Mouse (Mus musculus): ENCODE measurements at regions not wholly inside any gene's neighbourhood (a gene's known extent, or its start where the extent isn't known, plus 50 kb on each side); places are given as distances from the start of the nearest gene placed in this dataset.

- TF ChIP-seq CTCF (IDR thresholded peaks at IDR 0.05; ENCODE audit: extremely low read depth, insufficient read depth, low read length) (no peak), POLR2A (IDR thresholded peaks at IDR 0.05; ENCODE audit: extremely low read depth, insufficient read depth, low read length) (no peak)
- Histone ChIP-seq H3K4me3 (ENCODE audit: insufficient read depth, low read length) (no peak overlapping the region), H3K4me1 (ENCODE audit: control insufficient read depth, insufficient read depth, low read length) (no peaks in the 10 kb centered on the region), H3K27ac (ENCODE audit: insufficient read depth, low read length) (no peak overlapping the region)
Measured at GRCm38 (mm10) chr7:83486156-83486750, 98.5 kb upstream of the Tmc3 start.

- Histone ChIP-seq H3K27ac (ENCODE audit: insufficient read depth, low read length) (no peak overlapping the region), H3K4me1 (ENCODE audit: control insufficient read depth, insufficient read depth, low read length) (no peaks in the 10 kb centered on the region), H3K4me3 (ENCODE audit: insufficient read depth, low read length) (no peak overlapping the region)
- TF ChIP-seq CTCF (IDR thresholded peaks at IDR 0.05; ENCODE audit: extremely low read depth, insufficient read depth, low read length) (peak; percentile 67), POLR2A (IDR thresholded peaks at IDR 0.05; ENCODE audit: extremely low read depth, insufficient read depth, low read length) (no peak)
Measured at GRCm38 (mm10) chr7:83489790-83490189, 94.9 kb upstream of the Tmc3 start.

DNA sequence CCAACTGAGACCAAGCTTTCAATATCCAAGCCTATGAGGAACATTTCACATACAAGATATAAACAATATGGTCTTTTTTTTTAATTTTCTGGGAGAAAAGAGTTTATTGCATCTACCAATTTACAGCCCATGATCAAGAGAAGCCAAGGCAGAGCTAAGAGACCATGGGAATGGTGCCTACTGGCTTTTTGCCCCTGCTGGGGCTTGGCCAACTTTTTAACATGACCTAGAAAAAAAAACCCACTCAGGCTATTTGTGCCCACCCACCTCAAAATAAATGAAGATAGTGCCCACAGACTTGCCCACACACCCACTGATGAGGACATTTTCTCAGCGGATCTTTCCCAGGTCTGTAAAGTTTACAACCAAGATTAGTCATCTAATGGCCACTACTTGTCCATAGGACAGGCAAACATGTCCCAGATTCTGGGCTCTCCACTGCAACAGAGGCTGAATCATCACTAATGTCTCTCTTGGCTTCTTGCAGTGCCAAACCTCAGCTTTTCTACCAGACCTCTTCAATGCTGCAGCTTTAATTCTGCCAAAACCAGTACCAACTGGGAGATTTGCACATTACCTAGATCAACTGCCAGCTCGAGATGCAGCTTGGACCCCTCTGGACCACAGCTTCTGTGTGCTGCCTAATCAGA is 79.6 kb upstream of the Tmc3 start:
- H3K27ac ChIP-seq (ENCODE audit: insufficient read depth, low read length), result no peak overlapping the region
- H3K4me1 ChIP-seq (ENCODE audit: control insufficient read depth, insufficient read depth, low read length), result no peaks in the 10 kb centered on the region
- no peak for TF ChIP-seq POLR2A (IDR thresholded peaks at IDR 0.05; ENCODE audit: extremely low read depth, insufficient read depth, low read length)
- no peak for TF ChIP-seq CTCF (IDR thresholded peaks at IDR 0.05; ENCODE audit: extremely low read depth, insufficient read depth, low read length)
- no peak overlapping the region for H3K4me3 ChIP-seq (ENCODE audit: insufficient read depth, low read length)

DNA sequence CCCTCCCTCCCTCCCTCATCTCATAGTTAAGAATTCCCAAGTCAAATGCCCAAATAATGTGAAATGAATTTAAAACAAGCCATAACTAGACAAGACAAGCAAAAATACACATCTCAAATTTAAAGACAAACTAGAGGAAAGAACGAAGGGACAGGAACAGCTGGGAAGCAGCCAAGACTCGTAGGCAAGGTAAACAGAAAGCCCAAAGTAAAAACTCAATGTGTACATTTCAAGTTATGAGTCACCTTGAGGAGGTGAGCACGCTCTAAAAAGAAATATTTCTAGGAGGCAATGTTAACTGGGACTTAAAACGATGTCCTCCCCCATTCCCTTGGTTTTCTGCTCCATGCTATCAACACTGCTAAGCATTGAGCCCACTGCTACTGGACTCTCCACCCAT is 68.4 kb upstream of the Tmc3 start:
- Histone ChIP-seq H3K4me1 (ENCODE audit: control insufficient read depth, insufficient read depth, low read length) (no peaks in the 10 kb centered on the region; the same call in 1 of the 2 replicates), H3K4me3 (ENCODE audit: insufficient read depth, low read length) (no peak overlapping the region), H3K27ac (ENCODE audit: insufficient read depth, low read length) (no peak overlapping the region)
- TF ChIP-seq POLR2A (IDR thresholded peaks at IDR 0.05; ENCODE audit: extremely low read depth, insufficient read depth, low read length) (no peak), CTCF (IDR thresholded peaks at IDR 0.05; ENCODE audit: extremely low read depth, insufficient read depth, low read length) (no peak)

GRCm38 (mm10) chr7:83521511-83521910 is 63.2 kb upstream of the Tmc3 start:
- Histone ChIP-seq H3K27ac (ENCODE audit: insufficient read depth, low read length) (no peak overlapping the region), H3K4me3 (ENCODE audit: insufficient read depth, low read length) (no peak overlapping the region), H3K4me1 (ENCODE audit: control insufficient read depth, insufficient read depth, low read length) (no peaks in the 10 kb centered on the region; the same call in 1 of the 2 replicates)
- TF ChIP-seq CTCF (IDR thresholded peaks at IDR 0.05; ENCODE audit: extremely low read depth, insufficient read depth, low read length) (no peak), POLR2A (IDR thresholded peaks at IDR 0.05; ENCODE audit: extremely low read depth, insufficient read depth, low read length) (no peak)
